Mouse (Mus musculus) lung, adult 2 months (tissue): ENCODE data around the gene Bub1b. TPM values are rescaled to one million over a fixed set of nuclear protein-coding genes. Genes with fewer than 3 reads are reported as not detected.

Experiments
- DNase-seq: peaks from one replicate; pipeline ENCODE4 v3.0.0; 2022
- H3K4me1 ChIP-seq: fragments of 200-500 bp; 2 replicates; pipeline ENCODE4 v1.6.1; 2011; ENCODE audit warnings: low read length; ENCODE audit not compliant: control insufficient read depth, insufficient read depth
- H3K4me3 ChIP-seq: fragments of 200-500 bp; replicated peaks from 2 replicates; pipeline ENCODE3; 2011; ENCODE audit warnings: low read depth, mild to moderate bottlenecking, control low read depth, low read length; ENCODE audit errors: extremely low read depth
- CTCF ChIP-seq: fragments of 200-500 bp; IDR thresholded peaks from 2 replicates; pipeline ENCODE4 v1.5.1; 2011; ENCODE audit warnings: mild to moderate bottlenecking, low read length, control low read depth; ENCODE audit not compliant: insufficient read depth
- POLR2A ChIP-seq: fragments of 200-500 bp; IDR thresholded peaks from 2 replicates; pipeline ENCODE4 v1.6.1; 2011; ENCODE audit warnings: low read depth, mild to moderate bottlenecking, control low read depth, low read length, borderline replicate concordance; ENCODE audit errors: extremely low read depth
- WGBS: fragments of 180-500 bp; shearing (Covaris S2); methylation state at CpG from one replicate; pipeline ENCODE4 v1.1.7; 2018; 5-methylcytosine and 5-hydroxymethylcytosine counted together
- polyA plus RNA-seq: library from polyadenylated mRNA; depleted of rRNA; stranded (reverse); fragments of >200 nt; gene quantifications from 2 replicates; pipeline ENCODE4 v1.2.3, GENCODE M21; 2012; rRNA removed

Gene Bub1b
- polyA plus RNA-seq, 1 experiment = 2.7 TPM

DNA sequence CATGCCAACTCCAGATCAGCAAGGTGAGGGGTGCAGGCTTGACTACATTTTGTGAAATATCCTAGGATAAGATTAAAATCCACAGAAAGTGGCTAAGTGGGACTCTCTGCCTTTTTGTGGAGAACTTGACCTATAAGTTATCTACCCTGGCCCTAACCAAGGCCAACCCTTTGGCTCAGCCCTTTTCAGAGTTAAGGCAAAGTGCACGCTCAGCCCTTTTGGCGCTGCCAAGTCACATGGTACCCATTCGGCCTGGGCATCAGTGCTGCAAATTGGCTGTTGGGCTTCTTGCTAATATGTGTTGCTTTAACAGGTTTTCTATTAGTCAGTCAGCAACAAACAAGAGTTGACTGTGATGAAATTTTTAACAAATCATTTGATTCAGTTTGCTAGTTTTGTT, 89.8 kb downstream of the Bub1b start:
- Histone ChIP-seq H3K4me3 (no peak overlapping the region), H3K4me1 (no peaks in the 10 kb centered on the region)
- TF ChIP-seq POLR2A (no peak), CTCF (no peak)
- 85% methylated on average over 3 of the region's 3 CpGs for WGBS
- no peak for DNase-seq

DNA sequence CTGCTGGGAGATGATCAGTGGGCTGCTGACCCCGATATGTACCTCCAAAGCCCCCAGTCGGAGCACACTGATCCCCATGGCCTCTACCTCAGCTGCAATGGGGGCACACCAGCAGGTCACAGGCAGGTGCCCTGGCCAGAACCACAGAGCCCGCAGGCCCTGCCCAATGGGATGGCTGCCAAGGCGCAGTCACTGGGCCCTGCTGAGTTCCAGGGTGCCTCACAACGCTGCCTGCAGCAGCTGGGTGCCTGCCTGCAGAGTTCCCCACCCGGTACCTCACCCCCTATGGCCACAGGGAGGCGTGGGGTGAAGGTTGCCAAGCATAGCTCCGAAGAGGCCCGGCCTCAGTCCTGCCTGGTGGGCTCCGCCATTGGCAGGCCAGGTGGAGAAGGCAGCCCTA, 91.9 kb downstream of the Bub1b start:
- no peak for TF ChIP-seq CTCF
- TF ChIP-seq POLR2A = no peak
- Histone ChIP-seq H3K4me1 (no peaks in the 10 kb centered on the region), H3K4me3 (no peak overlapping the region)
- no peak for DNase-seq
- 76% methylated on average over 10 of the region's 10 CpGs for WGBS

Other genes starting within 250 kb of the Bub1b start
- gene Gpr176, start 224.8 kb upstream of the Bub1b start, polyA plus RNA-seq = 0.26 and 0.31 TPM in 2 replicates
- 11.1 and 12.2 TPM in 2 replicates for gene Eif2ak4, start 209.6 kb upstream of the Bub1b start, polyA plus RNA-seq
- 53.4 and 70.5 TPM in 2 replicates for gene Srp14, start 118.5 kb upstream of the Bub1b start, polyA plus RNA-seq
- gene Bmf, start 48.5 kb upstream of the Bub1b start, polyA plus RNA-seq = 31.5 and 35.9 TPM in 2 replicates
- gene Pak6, start 65.1 kb downstream of the Bub1b start, polyA plus RNA-seq = 8.2 and 11.8 TPM in 2 replicates
- 5.0 and 5.4 TPM in 2 replicates for gene Ankrd63, start 105.8 kb downstream of the Bub1b start, polyA plus RNA-seq
- 11.8 and 15.2 TPM in 2 replicates for gene Plcb2, start 130.2 kb downstream of the Bub1b start, polyA plus RNA-seq
- 18.1 and 23.5 TPM in 2 replicates for gene Inafm2, start 147.5 kb downstream of the Bub1b start, polyA plus RNA-seq
- 20.8 and 27.6 TPM in 2 replicates for gene Ccdc9b, start 164.4 kb downstream of the Bub1b start, polyA plus RNA-seq
- gene Phgr1, start 174.6 kb downstream of the Bub1b start, polyA plus RNA-seq = 2.2 and 70.4 TPM in 2 replicates
- gene Disp2, start 181.5 kb downstream of the Bub1b start, polyA plus RNA-seq = 5.8 and 9.2 TPM in 2 replicates
- gene Knstrn, start 215.8 kb downstream of the Bub1b start, polyA plus RNA-seq = 0.70 and 1.0 TPM in 2 replicates